Mouse (Mus musculus) frontal cortex, postnatal 14 days (tissue): ENCODE results near the gene Ccdc24.

Experiments used
- DNase-seq, 2 experiments: peaks; one replicate each; pipeline ENCODE4 v3.0.0; 2022; ENCODE audit warnings: low spot score in 2 of 2

Gene Ccdc24

DNA sequence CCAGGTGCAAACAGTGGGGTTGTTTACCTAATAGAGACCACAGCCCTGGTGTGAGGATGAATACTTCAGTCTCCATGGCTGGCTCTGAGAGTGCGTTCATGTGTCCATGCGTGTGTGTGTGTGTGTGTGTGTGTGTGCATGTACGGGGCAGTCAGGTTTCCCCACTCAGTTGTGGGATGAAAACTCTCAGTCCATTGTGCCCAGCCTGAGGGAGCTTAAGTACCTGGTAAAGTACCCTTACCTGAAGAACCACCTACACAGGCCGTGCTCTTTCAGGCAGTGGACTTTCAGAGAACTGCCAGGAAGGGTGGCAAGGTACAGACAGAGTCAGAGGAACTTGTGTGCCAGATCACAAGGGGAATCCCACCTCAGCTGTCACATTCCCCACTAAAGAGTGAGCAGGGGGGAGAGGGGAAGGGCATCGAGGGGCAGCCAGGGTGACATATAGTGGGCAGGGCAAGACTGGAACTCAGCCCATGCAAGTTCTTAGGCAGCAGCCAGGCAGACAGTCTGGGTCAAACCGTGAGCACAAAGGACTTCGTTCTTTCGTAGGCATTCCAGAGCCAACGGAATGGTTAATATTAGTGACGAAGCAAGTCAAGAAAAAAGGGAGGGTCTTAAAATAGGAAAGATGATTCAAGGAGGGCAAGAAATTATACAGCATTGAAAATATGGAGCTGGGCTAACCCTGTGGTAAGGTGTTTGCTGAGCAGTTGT, 20.0 kb downstream of the Ccdc24 start:
- DNase-seq = no peak

DNA sequence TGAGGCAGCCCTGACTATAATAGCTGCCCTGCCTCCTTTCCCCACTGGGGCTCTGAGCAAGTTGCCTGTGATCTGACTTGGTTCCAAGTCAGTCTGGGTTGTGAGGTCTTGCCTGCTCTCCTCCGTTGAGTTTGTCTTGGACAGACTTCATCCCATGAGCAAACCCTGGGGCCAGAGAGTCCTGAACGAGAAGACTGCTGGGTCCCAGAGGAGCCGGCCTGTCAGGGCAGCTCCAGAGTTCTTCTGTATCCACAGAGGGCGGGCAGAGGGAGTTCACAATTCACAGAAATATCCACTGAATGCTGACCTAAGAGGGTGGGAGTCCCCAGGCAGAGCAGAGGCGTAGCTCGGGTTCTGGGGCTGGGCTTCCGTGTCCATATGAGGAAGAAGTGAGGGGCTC, 21.5 kb downstream of the Ccdc24 start:
- no peak for DNase-seq

DNA sequence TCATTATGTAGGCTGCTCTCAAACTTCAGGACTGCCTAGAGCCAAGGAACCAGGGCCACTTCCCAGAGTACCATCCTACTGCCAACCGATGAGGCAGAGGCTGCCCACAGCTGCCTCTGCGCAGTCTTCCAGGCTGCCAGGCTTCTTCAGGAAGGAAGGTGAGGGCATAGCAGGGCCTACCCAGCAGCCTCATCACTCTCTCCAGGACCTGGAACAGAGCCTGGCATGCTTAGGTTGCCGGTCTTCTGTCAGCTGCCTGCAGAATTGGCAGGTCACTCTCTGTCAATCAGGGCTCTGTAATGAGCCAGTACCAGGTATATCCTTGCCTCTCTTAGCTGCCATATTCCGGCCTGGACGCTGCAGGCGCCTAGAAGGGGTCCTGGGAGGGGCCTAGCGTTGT, 22.2 kb downstream of the Ccdc24 start:
- DNase-seq = no peak

DNA sequence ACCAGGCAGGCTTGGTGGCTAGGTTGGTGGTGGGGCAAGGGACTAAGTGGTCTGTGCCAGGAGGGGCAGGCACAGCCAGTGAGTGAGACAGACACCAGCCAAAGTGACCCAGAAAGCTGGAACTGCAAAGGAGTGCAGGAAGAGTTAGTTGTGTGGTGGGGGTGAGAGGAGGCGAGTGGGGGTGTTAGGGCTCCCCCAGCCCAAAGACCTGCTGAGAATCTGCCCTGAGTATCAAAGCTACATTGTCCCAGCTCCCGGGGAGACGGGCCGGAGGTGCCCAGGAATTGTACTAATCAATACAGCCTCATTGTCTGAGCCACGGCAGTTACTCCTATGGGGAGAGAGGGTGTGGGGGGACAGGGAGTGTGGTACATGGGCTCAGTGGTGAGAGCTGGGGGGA, 22.9 kb downstream of the Ccdc24 start:
- no peak for DNase-seq

DNA sequence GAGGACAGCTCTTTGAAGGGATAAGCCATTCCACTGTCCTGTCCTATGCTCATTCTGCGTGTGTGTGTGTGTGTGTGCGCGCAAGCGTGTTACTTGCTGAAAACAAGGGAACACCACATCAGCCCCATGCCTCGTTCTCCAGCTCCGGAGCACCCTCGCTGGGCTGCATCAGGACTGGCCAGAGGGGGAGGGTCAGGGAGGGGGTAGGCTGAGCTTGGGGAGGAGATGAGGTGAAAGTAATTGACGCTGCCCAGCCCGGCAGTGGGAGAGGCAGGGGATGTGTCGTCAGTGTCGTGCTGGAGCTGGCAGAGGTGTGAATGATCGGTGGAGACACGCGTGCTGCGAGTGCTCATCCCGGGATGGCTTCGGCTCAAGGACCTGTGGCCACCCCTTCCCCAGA, 23.3 kb downstream of the Ccdc24 start:
- DNase-seq = no peak

DNA sequence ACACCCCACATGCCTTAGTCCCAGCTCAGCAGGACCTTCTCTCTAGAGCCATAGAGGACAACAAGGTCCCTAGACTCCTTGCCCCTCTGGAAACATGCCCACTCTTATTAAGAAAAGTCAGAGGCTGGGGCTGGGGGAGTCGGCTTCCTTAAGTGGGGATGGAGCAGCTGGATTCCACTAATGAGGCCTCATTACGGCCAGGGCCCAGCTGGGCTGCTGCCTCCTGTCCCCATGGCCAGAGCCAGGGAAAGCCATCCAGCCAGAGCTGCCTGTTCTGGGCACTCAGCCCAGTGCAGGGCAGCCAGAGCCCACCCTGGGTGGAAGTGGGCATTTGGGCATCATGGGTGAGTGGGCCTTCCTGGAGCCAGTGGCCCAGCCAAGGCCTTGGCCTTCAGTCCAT, 25.3 kb downstream of the Ccdc24 start:
- peak in 1 of 2 experiments; percentile 46 for DNase-seq

DNA sequence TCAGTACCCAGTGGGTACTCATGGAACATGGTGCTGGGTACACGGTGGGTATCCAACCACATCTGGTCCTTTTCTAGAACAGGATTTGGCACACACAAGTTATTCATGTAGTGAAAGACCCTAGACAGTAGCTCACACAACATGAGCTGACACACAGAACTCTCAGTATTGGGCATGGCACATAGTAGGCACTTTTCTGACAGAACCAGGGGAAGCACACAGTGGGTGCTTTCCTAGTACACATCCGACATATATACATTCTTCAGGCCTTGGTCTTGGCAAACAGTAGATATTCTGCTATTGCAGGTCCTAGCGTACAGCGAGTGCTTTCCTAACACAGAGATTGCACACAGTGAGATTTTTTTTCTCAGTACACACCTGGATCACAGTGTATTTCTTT, 26.1 kb downstream of the Ccdc24 start:
- no peak for DNase-seq

DNA sequence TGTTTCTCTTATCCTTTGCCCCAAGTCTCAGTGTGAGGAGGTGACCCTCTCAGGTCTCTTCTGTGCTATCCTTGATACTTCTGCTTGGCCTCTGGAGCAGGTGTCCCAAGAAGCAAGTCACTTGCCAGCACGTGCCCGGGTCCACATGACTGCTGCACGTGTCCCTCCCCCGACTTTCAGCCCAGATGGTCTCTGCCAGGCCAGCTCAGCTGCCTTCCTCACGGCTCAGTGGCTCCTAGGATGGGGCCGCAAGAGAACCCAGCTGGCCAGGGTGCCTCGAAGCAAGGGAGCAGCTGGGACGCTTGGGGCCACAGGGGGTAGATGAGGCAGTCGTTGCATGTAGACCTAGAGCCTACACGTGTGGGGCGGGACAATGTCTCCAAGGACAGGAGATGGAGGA, 27.0 kb downstream of the Ccdc24 start:
- DNase-seq = no peak

DNA sequence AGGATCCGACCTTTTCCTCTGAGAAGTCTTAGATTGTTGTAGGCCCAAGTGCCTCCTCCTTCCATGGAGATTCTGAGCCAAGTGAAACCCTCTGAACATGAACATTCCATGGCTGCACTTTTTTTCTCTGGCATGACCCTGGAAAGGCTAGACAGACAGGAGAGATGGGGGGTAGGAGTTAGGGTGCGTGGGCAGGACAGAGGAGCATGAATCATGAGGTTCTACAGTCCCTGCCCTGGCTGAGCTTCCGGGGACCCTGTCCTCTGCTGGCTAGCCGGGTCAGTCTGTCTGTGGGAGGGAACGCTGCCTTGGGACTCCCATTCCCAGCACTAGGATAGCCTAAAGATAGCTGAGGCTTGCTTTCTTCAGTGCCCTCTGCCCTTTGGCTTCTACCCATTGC, 27.9 kb downstream of the Ccdc24 start:
- DNase-seq = no peak

DNA sequence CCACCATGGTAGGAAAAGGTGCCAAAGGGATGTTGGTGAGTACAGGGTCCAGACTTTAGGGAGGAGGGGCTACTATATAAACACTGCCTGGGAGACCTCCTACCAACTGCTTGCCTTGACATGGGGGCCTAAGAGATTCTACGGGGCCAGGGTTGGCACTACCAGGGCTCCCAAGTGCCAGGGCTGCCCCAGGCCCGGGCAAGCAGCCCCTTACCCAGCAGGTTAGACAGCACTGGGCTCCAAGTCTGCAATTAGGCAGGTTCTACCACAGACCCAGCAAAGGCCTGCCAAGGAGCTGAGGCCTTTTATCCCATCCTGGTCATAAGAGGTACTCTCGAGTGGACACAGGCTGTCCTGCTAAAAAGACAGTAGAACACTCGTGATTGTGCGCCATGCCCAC, 29.3 kb downstream of the Ccdc24 start:
- no peak for DNase-seq

DNA sequence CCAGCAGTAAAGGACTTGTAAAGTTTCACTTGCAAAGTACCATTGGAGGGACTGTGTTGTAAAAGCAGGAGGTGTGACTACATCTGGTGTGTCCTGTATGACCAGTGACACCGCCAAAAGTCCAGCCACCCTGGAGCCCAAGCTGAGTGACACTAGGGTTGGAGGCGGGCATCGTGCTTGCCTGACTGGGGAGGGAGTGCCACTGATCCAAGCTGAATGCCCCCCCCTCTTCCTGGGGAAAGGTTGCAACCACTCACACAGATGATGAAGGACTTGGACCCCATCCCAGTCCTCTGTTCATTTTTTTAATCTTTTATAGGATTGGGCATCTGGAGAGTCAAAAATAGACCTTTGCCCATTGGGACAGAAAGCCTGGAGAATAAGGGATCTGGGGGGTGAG, 30.8 kb downstream of the Ccdc24 start:
- no peak for DNase-seq

DNA sequence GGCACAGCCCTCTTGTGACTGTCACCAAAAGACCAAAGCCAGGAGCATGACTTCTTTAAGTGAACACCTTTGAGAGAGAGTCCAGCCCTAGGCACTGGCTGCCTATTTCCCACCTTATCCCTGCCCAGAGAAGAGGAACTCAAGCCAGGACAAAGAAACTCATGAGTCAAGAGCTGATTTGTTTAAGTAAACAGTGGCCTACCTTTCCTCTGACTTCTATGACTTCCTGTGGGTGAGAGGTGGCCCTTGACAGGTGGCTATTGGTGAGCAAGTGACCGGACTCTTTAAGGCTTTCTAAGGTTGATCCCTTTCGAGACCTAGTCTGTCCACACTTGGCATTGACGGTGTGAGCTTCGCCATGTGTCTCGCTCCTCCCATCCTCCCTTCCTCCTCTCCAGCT, 31.5 kb downstream of the Ccdc24 start:
- DNase-seq = no peak

DNA sequence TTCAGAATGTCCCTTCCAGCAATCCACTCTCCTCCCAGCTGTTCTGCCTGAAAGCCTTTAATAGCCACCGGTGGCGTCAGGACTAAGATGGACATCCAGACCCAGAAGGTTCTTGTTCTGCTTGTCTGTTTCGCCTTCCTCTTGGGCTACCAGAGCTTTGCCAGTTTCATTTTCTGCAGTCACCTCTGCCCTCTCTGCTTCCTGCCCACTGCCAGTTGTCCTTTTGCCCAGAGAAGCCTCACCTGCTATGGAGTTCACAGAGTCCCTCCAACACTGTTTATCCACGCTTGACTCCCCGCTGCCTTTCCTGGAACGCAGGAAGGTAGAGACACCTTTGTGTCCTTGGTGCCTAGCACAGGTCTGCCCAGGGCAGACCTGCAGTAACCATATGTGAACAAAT, 33.0 kb downstream of the Ccdc24 start:
- no peak for DNase-seq

DNA sequence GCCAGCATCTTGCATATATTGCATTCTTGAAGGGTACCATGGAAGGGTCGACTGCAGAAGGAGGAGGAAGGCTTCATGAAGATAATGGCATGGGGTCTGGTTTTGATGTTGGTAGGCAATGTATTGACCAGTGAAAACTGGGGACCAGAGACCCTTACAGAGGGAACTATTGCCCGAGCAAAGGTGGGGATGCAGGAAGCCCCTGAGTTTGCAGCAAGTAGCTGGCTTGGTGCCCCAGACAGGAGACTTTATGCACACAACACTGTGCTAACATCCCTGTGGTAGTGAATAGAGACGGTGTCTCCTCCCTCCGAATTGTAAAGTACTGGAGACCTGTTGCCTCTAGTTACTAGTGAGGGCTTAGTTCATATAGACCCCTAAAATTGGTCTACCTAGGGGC, 35.1 kb downstream of the Ccdc24 start:
- DNase-seq = no peak

DNA sequence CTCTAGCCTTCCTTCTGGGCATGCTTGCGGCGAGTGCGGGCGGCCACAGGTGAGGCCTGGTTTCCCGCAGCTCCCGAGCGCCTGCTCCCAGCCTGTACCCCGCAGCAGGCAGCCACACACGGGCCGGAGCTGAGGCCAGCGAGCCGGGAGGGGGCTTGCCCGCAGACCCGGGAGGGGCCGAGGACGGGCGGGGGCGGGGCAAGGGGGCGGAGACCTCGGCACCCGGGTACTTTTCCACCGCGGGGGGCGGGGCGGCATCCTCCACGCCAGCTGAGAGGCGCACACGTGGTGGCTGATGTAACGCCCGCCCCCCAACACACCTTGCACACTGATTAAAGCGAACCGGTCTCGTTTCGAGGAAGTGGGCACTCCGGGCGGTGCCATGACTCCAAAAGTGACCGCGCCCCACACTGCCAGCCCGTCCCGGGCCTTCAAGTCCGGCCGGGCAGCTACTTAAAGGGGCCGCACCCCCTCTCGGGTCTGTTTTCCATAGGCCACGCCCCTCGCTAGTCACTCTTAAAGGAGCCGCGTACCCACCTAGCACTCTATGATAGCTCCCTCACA, 36.1 kb downstream of the Ccdc24 start:
- peak; percentile 80 to 81 for DNase-seq

DNA sequence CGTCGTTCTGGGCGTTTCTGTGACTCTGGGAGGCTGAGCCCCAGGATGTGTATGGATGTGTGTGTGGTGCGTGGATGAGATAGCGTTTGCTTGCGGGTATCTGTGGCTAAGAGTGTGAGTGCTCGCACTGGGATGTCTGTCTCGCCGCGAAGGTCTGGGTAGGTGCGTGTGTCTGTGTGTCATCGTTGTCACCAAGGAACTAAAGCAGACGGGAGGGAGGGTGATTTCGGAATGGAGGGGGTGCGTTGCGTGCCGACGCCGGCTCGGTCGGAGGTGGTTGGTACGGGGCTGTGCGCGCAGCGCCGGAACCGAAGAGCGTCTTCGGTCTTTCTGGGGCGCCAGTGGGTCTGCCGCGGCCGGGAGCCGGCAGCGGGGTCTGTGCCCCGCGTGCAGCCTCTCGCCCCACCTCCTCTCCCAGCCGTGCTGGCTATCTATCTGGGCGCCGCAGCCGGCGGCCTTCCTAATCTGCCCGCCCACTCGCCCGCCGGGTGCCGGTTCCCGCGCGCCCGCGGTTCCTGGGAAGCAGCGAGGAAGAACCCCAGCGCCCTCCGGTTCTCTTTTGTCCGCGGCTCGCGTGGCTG, 36.7 kb downstream of the Ccdc24 start:
- peak; percentile 45 to 55 for DNase-seq

DNA sequence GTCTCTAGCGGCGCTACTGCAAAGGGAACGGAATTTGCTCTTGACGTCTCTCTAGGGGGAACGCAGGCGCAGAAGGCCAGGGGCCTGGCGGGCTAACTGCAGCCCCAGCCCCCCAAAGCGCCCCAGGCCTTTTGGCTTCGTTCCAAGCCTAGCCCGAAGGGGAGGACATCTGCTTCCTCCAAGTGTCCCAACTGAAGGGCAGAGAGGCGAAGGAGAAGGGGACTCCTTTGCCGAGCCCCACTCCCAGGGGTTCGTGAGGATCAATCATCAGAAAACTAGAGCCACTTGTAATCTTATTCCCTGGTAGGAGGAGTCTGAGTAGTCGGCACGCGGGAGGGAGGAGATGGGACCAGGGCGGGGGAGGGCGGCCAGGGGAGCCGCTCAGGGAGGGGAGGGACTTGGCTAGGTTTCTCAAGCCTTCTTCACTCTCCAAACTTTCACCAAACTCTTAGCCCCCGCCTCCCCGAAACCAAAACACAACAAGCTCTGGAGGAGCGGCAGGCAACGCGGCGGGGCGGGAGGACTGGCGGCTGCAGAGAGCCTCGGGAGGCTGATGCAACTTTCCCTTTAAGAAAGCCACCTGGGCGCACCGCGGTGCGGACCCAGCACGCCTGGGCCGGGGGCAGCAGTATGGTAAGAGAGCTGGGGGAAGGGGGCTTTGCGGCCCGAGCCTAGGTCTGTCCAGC, 37.4 kb downstream of the Ccdc24 start:
- peak; percentile 44 to 52 for DNase-seq

DNA sequence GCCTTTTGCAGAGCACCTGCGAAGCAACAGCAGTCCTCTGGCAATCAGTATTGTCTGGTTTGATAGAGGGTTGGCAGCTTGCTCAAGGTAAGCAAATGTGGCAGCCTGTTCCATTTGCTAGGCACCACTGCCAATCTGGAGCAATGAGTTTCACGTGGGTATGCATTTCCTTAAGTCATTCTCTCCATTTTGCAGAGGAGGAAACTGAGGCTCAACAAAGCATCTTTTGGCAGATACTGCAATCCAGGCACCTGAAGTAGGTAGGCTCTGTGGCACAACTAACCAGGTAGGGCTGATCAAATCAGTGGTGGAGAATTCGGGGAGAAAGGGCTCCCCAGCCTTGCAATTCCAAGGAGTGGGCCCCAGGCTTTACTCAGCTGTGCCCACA, 37.9 kb downstream of the Ccdc24 start, which contains the start of gene Slc6a9:
Gene Slc6a9, plus strand, starts transcription at position 50 of the 388 bp plus-strand sequence.
- DNase-seq = no peak

DNA sequence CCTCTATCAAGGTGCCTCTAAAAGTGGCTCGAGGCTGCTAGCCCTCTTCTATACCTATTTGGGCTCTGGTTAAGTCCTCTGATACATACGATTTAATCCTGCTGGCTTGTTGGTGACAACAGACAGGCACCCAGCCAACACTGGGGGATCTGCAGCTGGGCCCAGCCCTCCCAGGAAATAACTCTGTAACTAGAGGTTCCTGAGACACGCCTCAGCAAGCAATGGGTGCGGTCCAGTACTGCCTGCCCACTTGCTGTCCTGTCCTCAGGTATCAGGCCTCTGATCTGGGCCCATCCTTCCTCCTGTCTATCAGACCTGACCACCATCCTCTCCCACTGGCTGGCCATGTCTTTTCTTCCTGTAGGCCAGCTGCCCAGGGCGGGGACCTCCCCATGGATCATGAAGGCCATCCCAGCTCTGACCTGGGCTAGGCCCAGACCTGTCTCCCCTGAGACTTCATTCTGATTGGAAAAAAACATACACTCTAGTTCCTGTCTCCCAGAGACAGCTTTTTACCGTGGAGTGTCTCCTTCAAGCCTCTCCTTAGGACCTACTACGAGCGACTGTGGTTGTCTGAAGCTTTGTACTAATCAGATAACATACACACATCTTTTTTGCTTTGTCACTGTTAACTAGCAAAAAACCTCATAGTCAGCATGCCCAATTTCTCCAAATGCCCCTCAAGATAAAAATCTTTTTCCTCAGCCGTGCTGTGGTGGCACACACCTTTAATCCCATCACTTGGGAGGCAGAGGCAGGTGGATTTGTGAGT, 40.3 kb downstream of the Ccdc24 start:
- DNase-seq = no peak

DNA sequence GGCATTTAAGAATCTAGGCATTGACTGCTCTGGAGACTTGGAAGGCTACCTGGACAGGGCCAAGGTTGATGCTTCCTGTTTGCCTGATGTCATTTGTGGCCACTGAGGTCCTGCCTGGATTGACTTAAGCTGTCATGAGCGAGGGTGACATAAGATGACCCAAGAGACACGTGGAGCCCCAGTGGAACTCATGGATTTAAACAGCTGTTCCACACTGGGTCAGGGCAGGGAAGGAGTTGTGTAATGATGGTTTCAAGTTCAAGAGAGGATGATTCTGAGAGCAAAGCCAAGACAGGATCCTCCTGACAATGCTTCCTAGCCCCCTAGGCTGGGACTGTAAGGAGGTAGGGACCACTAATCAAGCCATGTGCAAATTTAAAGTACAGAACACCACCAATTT, 40.9 kb downstream of the Ccdc24 start:
- DNase-seq = no peak

DNA sequence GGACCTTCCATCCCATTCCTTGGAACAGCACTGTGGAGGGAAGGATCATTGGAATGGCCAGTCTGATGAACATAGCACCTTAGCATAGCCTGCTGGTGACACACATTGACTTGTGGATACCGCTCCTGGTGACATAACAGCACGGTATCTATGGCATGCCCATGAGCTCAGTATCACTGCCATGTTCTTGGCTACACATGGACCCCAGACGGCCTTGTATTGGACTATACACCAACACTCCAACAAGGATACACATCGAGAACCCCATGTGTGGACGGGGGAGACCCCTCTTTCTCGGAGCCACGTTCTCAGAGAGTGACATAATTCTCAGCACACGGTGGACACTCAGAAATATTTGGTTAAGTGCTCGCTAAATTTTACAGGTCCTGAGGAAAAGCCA, 41.6 kb downstream of the Ccdc24 start:
- DNase-seq = no peak

DNA sequence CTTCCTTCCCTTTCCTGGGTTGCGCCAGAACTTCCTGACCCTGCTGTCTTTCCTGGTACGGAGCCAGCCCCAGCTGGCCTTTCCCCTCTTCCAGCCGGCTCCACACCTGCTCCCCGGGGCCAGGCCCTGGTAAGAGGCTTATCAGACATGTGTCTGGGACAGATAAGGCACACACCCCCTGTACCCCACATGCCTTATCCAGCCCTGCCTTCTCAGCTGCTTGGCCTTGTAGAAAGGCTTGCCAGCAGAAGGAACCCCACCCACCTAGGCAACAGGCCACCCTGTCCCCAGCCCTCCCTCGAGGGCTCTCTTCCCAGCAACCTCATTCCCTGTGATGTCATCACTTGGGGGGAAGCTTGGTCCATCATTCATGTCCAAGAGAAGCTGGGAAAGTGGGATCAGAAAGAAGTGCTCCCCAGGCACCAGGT, 42.2 kb downstream of the Ccdc24 start:
- no peak for DNase-seq
